Mouse (Mus musculus) megakaryocyte progenitor cell, adult 5-6 weeks (primary cell): ENCODE results near the gene Cacna1s. TPM values are rescaled to one million over a fixed set of nuclear protein-coding genes. Genes with fewer than 3 reads are reported as not detected.
A peak's percentile ranks its signal among the peaks of the same experiment; 100 is the strongest.

Experiments
- ATAC-seq: replicated peaks from 2 replicates; pipeline ENCODE4 v1.8.0; 2016; ENCODE audit warnings: mild to moderate bottlenecking, moderate TSS enrichment, inconsistent platforms; ENCODE audit not compliant: poor library complexity
- total RNA-seq, 2 experiments: library from RNA; stranded (forward) in 1 of 2; stranded (reverse) in 1 of 2; fragments of 157-497, 149-512 nt in 1 of 2; fragments of 200-1000 nt in 1 of 2; gene quantifications; 2 replicates each; pipeline versions ENCODE4 v1.2.3 to v1.2.4; 2015 to 2017

Cacna1s gene
- total RNA-seq (2015) (not detected in 2 replicates), total RNA-seq (2017) (not detected in 2 replicates)

GRCm38 (mm10) chr1:136052547-136052946 is at the start of gene Cacna1s:
Gene Cacna1s (plus strand): TSS chr1:136052750.
- ATAC-seq = no peak

- no peak for ATAC-seq
Observed at GRCm38 (mm10) chr1:136006292-136006748, 46.2 kb upstream of the Cacna1s start, which contains the start of gene Igfn1. Gene Igfn1 (minus strand): TSS chr1:136006342.

GRCm38 (mm10) chr1:136007211-136008158 is 45.1 kb upstream of the Cacna1s start, which contains the start of gene Tmem9:
Gene Tmem9 (plus strand): TSS chr1:136008150.
- ATAC-seq = peak; percentile 99

GRCm38 (mm10) chr1:136008159-136008533 is 44.4 kb upstream of the Cacna1s start:
- ATAC-seq = peak; percentile 42

GRCm38 (mm10) chr1:136010247-136010646 is 42.3 kb upstream of the Cacna1s start:
- no peak for ATAC-seq

GRCm38 (mm10) chr1:136013513-136013912 is 39.0 kb upstream of the Cacna1s start:
- no peak for ATAC-seq

- peak; percentile 71 for ATAC-seq
Observed at GRCm38 (mm10) chr1:136014796-136015502, 37.6 kb upstream of the Cacna1s start.

- ATAC-seq = no peak
Observed at GRCm38 (mm10) chr1:136017307-136017706, 35.2 kb upstream of the Cacna1s start.

GRCm38 (mm10) chr1:136017907-136018313 is 34.6 kb upstream of the Cacna1s start:
- ATAC-seq = peak; percentile 92

- ATAC-seq = no peak
Observed at GRCm38 (mm10) chr1:136018390-136019189, 34.0 kb upstream of the Cacna1s start.

GRCm38 (mm10) chr1:136030201-136030600 is 22.3 kb upstream of the Cacna1s start:
- no peak for ATAC-seq

GRCm38 (mm10) chr1:136031697-136032096 is 20.9 kb upstream of the Cacna1s start:
- no peak for ATAC-seq

GRCm38 (mm10) chr1:136032961-136033360 is 19.6 kb upstream of the Cacna1s start:
- ATAC-seq = no peak

GRCm38 (mm10) chr1:136038746-136039538 is 13.6 kb upstream of the Cacna1s start:
- ATAC-seq = no peak

GRCm38 (mm10) chr1:136040452-136040851 is 12.1 kb upstream of the Cacna1s start:
- no peak for ATAC-seq

- ATAC-seq = no peak
Observed at GRCm38 (mm10) chr1:136040874-136041273, 11.7 kb upstream of the Cacna1s start.

GRCm38 (mm10) chr1:136045774-136046173 is 6.8 kb upstream of the Cacna1s start:
- peak; percentile 80 for ATAC-seq

GRCm38 (mm10) chr1:136047432-136047831 is 5.1 kb upstream of the Cacna1s start:
- peak; percentile 67 for ATAC-seq

GRCm38 (mm10) chr1:136047894-136048293 is 4.7 kb upstream of the Cacna1s start:
- no peak for ATAC-seq
